Mouse (Mus musculus): Measurements from ENCODE around the gene Cacna2d1. TPM values are rescaled to one million over a fixed set of nuclear protein-coding genes. Genes with fewer than 3 reads are reported as not detected.

Cacna2d1 gene
- total RNA-seq, 2 experiments from 2014 or later = 203 to 205 TPM

- DNase-seq (ENCODE audit: low spot score in 2 of 2) = no peak
- intact Hi-C loops (cut with DNase I) = no loop called here
Measured at GRCm38 (mm10) chr5:16121334-16121733, 186.8 kb downstream of the Cacna2d1 start.

GRCm38 (mm10) chr5:16122110-16122509 lies 187.6 kb downstream of the Cacna2d1 start:
- no peak for DNase-seq (ENCODE audit: low spot score in 2 of 2)
- intact Hi-C loops (cut with DNase I) = no loop called here

- DNase-seq (ENCODE audit: low spot score in 2 of 2) = no peak
- intact Hi-C loops (cut with DNase I) = loop anchor here (5.0 kb wide), 1 partner anchor 202 kb away; the partner anchor contains the start of gene Cacna2d1
Measured at GRCm38 (mm10) chr5:16134286-16135094, 200.0 kb downstream of the Cacna2d1 start.

GRCm38 (mm10) chr5:16135986-16136385 lies 201.5 kb downstream of the Cacna2d1 start:
- intact Hi-C loops (cut with DNase I) = no loop called here
- no peak for DNase-seq (ENCODE audit: low spot score in 2 of 2)

- intact Hi-C loops (cut with DNase I) = no loop called here
- no peak for DNase-seq (ENCODE audit: low spot score in 2 of 2)
Measured at GRCm38 (mm10) chr5:16136839-16137238, 202.3 kb downstream of the Cacna2d1 start.

- intact Hi-C loops (cut with DNase I) = no loop called here
Measured at GRCm38 (mm10) chr5:16146602-16147001, 212.1 kb downstream of the Cacna2d1 start.

GRCm38 (mm10) chr5:16155375-16156284 lies 221.1 kb downstream of the Cacna2d1 start:
- DNase-seq (ENCODE audit: low spot score in 2 of 2) = no peak
- intact Hi-C loops (cut with DNase I) = no loop called here

More at GRCm38 (mm10) chr5:16146602-16147001, 212.1 kb downstream of the Cacna2d1 start:
- no peak for DNase-seq (ENCODE audit: low spot score in 2 of 2)

GRCm38 (mm10) chr5:16163270-16163669 lies 228.8 kb downstream of the Cacna2d1 start:
- no peak for DNase-seq (ENCODE audit: low spot score in 2 of 2)
- intact Hi-C loops (cut with DNase I) = no loop called here

- no peak for DNase-seq (ENCODE audit: low spot score in 2 of 2)
Measured at GRCm38 (mm10) chr5:16166117-16166867, 231.8 kb downstream of the Cacna2d1 start.

GRCm38 (mm10) chr5:16166868-16167267 lies 232.4 kb downstream of the Cacna2d1 start:
- intact Hi-C loops (cut with DNase I) = no loop called here
- DNase-seq (ENCODE audit: low spot score in 2 of 2) = no peak

More at GRCm38 (mm10) chr5:16166117-16166867, 231.8 kb downstream of the Cacna2d1 start:
- intact Hi-C loops (cut with DNase I) = no loop called here

GRCm38 (mm10) chr5:16181041-16181440 lies 246.6 kb downstream of the Cacna2d1 start:
- DNase-seq (ENCODE audit: low spot score in 2 of 2) = no peak
- intact Hi-C loops (cut with DNase I) = no loop called here

GRCm38 (mm10) chr5:16184064-16184463 lies 249.6 kb downstream of the Cacna2d1 start:
- intact Hi-C loops (cut with DNase I) = no loop called here

GRCm38 (mm10) chr5:16187931-16188330 lies 253.4 kb downstream of the Cacna2d1 start:
- intact Hi-C loops (cut with DNase I) = no loop called here

More at GRCm38 (mm10) chr5:16184064-16184463, 249.6 kb downstream of the Cacna2d1 start:
- DNase-seq (ENCODE audit: low spot score in 2 of 2) = peak in 1 of 2 experiments; percentile 9

GRCm38 (mm10) chr5:16189878-16190277 lies 255.4 kb downstream of the Cacna2d1 start:
- DNase-seq (ENCODE audit: low spot score in 2 of 2) = no peak

More at GRCm38 (mm10) chr5:16187931-16188330, 253.4 kb downstream of the Cacna2d1 start:
- DNase-seq (ENCODE audit: low spot score in 2 of 2) = no peak

GRCm38 (mm10) chr5:16191165-16191564 lies 256.7 kb downstream of the Cacna2d1 start:
- DNase-seq (ENCODE audit: low spot score in 2 of 2) = peak in 1 of 2 experiments; percentile 52
- intact Hi-C loops (cut with DNase I) = no loop called here

More at GRCm38 (mm10) chr5:16189878-16190277, 255.4 kb downstream of the Cacna2d1 start:
- intact Hi-C loops (cut with DNase I) = no loop called here

- no peak for DNase-seq (ENCODE audit: low spot score in 2 of 2)
- intact Hi-C loops (cut with DNase I) = no loop called here
Measured at GRCm38 (mm10) chr5:16199816-16200215, 265.3 kb downstream of the Cacna2d1 start.

GRCm38 (mm10) chr5:16221960-16222359 lies 287.5 kb downstream of the Cacna2d1 start:
- no peak for DNase-seq (ENCODE audit: low spot score in 2 of 2)
- intact Hi-C loops (cut with DNase I) = no loop called here

- no peak for DNase-seq (ENCODE audit: low spot score in 2 of 2)
- intact Hi-C loops (cut with DNase I) = no loop called here
Measured at GRCm38 (mm10) chr5:16225359-16225758, 290.9 kb downstream of the Cacna2d1 start.

- DNase-seq (ENCODE audit: low spot score in 2 of 2) = no peak
- intact Hi-C loops (cut with DNase I) = no loop called here
Measured at GRCm38 (mm10) chr5:16229384-16229783, 294.9 kb downstream of the Cacna2d1 start.
